Mouse (Mus musculus) T-cell, adult 2 months (primary cell): ENCODE data around the gene Gm17428.

Experiments
- DNase-seq: peaks from one replicate; pipeline ENCODE4 v3.0.0; 2022; ENCODE audit warnings: low spot score

The Gm17428 gene

GRCm38 (mm10) chr14:55011116-55011515, 34.4 kb downstream of the Gm17428 start:
- DNase-seq: no peak

- no peak for DNase-seq
Measured at GRCm38 (mm10) chr14:55014591-55014990, 37.9 kb downstream of the Gm17428 start.

GRCm38 (mm10) chr14:55014991-55015766, 38.4 kb downstream of the Gm17428 start, which contains the start of gene Ngdn:
Ngdn (plus strand) TSS chr14:55015454.
- peak; percentile 96 for DNase-seq

GRCm38 (mm10) chr14:55015767-55016111, 39.0 kb downstream of the Gm17428 start:
- DNase-seq: no peak

GRCm38 (mm10) chr14:55016876-55017275, 40.1 kb downstream of the Gm17428 start:
- DNase-seq: no peak

GRCm38 (mm10) chr14:55020394-55020793, 43.7 kb downstream of the Gm17428 start:
- no peak for DNase-seq

- no peak for DNase-seq
Measured at GRCm38 (mm10) chr14:55023011-55023410, 46.3 kb downstream of the Gm17428 start.

GRCm38 (mm10) chr14:55024236-55024635, 47.5 kb downstream of the Gm17428 start:
- DNase-seq: peak; percentile 53

GRCm38 (mm10) chr14:55025527-55025926, 48.8 kb downstream of the Gm17428 start:
- peak; percentile 34 for DNase-seq
